Mouse (Mus musculus): ENCODE data around the gene Hist1h2bk.

- TF ChIP-seq MYOG (IDR thresholded peaks at IDR 0.05; ENCODE audit: control insufficient read depth in 1 of 3, insufficient read depth in 1 of 3, insufficient read length in 2 of 3, low read depth in 2 of 3) (no peak), POLR2AphosphoS2 (IDR thresholded peaks at IDR 0.05; ENCODE audit: insufficient read length, low read depth) (no peak)
These were observed 41.5 kb upstream of the Hist1h2bk start for GRCm38 (mm10) chr13:21993957-21994738.

All from myocyte (in vitro differentiated cells).